In genomic region chr7:141934951-141935350, GRCm38 (mm10) we compare ENCODE assay signal across 16 mouse cellular contexts. TPM values are rescaled to one million over a fixed set of nuclear protein-coding genes. Genes with fewer than 3 reads are reported as not detected.
A peak's percentile ranks its signal among the peaks of the same experiment; 100 is the strongest.
DNase-seq lines count a peak whose midpoint lies in the region; ATAC-seq lines count a peak whose summit lies in the region.
"Had no signal": no experiment of that assay in that cellular context is flagged by ENCODE, and none has a peak within 500 bp of the region (broad histone marks: within the 10 kb centered on the region; RNA-seq: fewer than 3 reads in every experiment).

No protein-coding gene starts in this region.

- no peaks in the 10 kb centered on the region for H3K4me1 ChIP-seq in forebrain, embryonic 11.5 days (replicated peaks; ENCODE audit: control insufficient read depth, insufficient read depth, low read length)
- peaks cover 7% of the 10 kb centered on the region for H3K4me1 ChIP-seq in forebrain, embryonic 16.5 days (replicated peaks; ENCODE audit: control insufficient read depth, insufficient read depth, low read length)
- peaks cover 17% of the 10 kb centered on the region for H3K4me1 ChIP-seq in forebrain, embryonic 12.5 days
- peaks cover 12% of the 10 kb centered on the region for H3K4me1 ChIP-seq in hindbrain, embryonic 12.5 days
- peaks cover 10% of the 10 kb centered on the region for H3K4me1 ChIP-seq in midbrain, embryonic 14.5 days (ENCODE audit: control insufficient read depth, insufficient read depth, low read length)
- no peaks in the 10 kb centered on the region for H3K4me1 ChIP-seq in heart, embryonic 12.5 days (replicated peaks)
- H3K4me1 ChIP-seq: heart, embryonic 15.5 days; liver, embryonic 12.5 days had no signal

- DNase-seq in forebrain, embryonic 11.5 days (ENCODE audit: low spot score): no peak
- DNase-seq in midbrain, embryonic 14.5 days: no peak
- no peak for DNase-seq in adrenal gland, postnatal 14 days
- DNase-seq in right cerebral cortex, adult 2 months (ENCODE audit: low spot score in 2 of 2): no peak
- DNase-seq: kidney, adult 18-20 months; kidney, postnatal 10 days; lung, embryonic 14.5 days; thymus, postnatal 14 days had no signal

- no peak for ATAC-seq in forebrain, embryonic 11.5 days (replicated peaks; ENCODE audit: low FRiP score)
- ATAC-seq in forebrain, embryonic 16.5 days: no peak
- ATAC-seq in forebrain, embryonic 12.5 days (ENCODE audit: low FRiP score): no peak
- ATAC-seq in hindbrain, embryonic 12.5 days (ENCODE audit: low FRiP score): no peak
- ATAC-seq in midbrain, embryonic 14.5 days (ENCODE audit: low FRiP score, low TSS enrichment): no peak
- no peak for ATAC-seq in heart, embryonic 12.5 days (ENCODE audit: insufficient number of reproducible peaks, low FRiP score)
- ATAC-seq: liver, embryonic 12.5 days had no signal

- no peak overlapping the region for H3K4me2 ChIP-seq in forebrain, embryonic 11.5 days (ENCODE audit: low read depth, low read length, severe bottlenecking)
- no peak overlapping the region for H3K4me2 ChIP-seq in forebrain, embryonic 16.5 days (ENCODE audit: low read length)
- H3K4me2 ChIP-seq in forebrain, embryonic 12.5 days: no peak overlapping the region
- no peak overlapping the region for H3K4me2 ChIP-seq in hindbrain, embryonic 12.5 days (replicated peaks)
- no peak overlapping the region for H3K4me2 ChIP-seq in midbrain, embryonic 14.5 days (ENCODE audit: low read length)
- H3K4me2 ChIP-seq in heart, embryonic 12.5 days: no peak overlapping the region
- H3K4me2 ChIP-seq: heart, embryonic 15.5 days; liver, embryonic 12.5 days; lung, embryonic 14.5 days had no signal

- H3K4me3 ChIP-seq in forebrain, embryonic 11.5 days (ENCODE audit: low read depth, low read length): no peak overlapping the region
- no peak overlapping the region for H3K4me3 ChIP-seq in forebrain, embryonic 16.5 days (replicated peaks; ENCODE audit: low read length)
- H3K4me3 ChIP-seq in forebrain, embryonic 12.5 days (replicated peaks): no peak overlapping the region
- H3K4me3 ChIP-seq in hindbrain, embryonic 12.5 days: no peak overlapping the region
- no peak overlapping the region for H3K4me3 ChIP-seq in midbrain, embryonic 14.5 days (replicated peaks; ENCODE audit: low read depth, low read length)
- H3K4me3 ChIP-seq in heart, embryonic 12.5 days: no peak overlapping the region
- H3K4me3 ChIP-seq: heart, embryonic 15.5 days; liver, embryonic 12.5 days had no signal

- no peaks in the 10 kb centered on the region for H3K36me3 ChIP-seq in forebrain, embryonic 11.5 days (ENCODE audit: control insufficient read depth, insufficient read depth, low read length)
- no peaks in the 10 kb centered on the region for H3K36me3 ChIP-seq in forebrain, embryonic 16.5 days (ENCODE audit: control insufficient read depth, insufficient read depth)
- H3K36me3 ChIP-seq in forebrain, embryonic 12.5 days (replicated peaks): no peaks in the 10 kb centered on the region
- no peaks in the 10 kb centered on the region for H3K36me3 ChIP-seq in hindbrain, embryonic 12.5 days
- no peaks in the 10 kb centered on the region for H3K36me3 ChIP-seq in midbrain, embryonic 14.5 days (ENCODE audit: control insufficient read depth, insufficient read depth, low read length)
- no peaks in the 10 kb centered on the region for H3K36me3 ChIP-seq in heart, embryonic 12.5 days
- H3K36me3 ChIP-seq: heart, embryonic 15.5 days; liver, embryonic 12.5 days had no signal

- no peak overlapping the region for H3K9ac ChIP-seq in forebrain, embryonic 11.5 days (ENCODE audit: low read length)
- H3K9ac ChIP-seq in forebrain, embryonic 16.5 days (replicated peaks; ENCODE audit: low read depth, low read length): no peak overlapping the region
- no peak overlapping the region for H3K9ac ChIP-seq in forebrain, embryonic 12.5 days
- H3K9ac ChIP-seq in hindbrain, embryonic 12.5 days: no peak overlapping the region
- H3K9ac ChIP-seq in midbrain, embryonic 14.5 days (replicated peaks; ENCODE audit: low read length): no peak overlapping the region
- no peak overlapping the region for H3K9ac ChIP-seq in heart, embryonic 12.5 days
- H3K9ac ChIP-seq: heart, embryonic 15.5 days; liver, embryonic 12.5 days; lung, embryonic 14.5 days had no signal

- 91% methylated on average over 6 of the region's 6 CpGs for WGBS in forebrain, embryonic 11.5 days
- 96% methylated on average over 6 of the region's 6 CpGs for WGBS in forebrain, embryonic 16.5 days
- 88% methylated on average over 6 of the region's 6 CpGs for WGBS in forebrain, embryonic 12.5 days
- 70% methylated on average over 6 of the region's 6 CpGs for WGBS in hindbrain, embryonic 12.5 days
- 73% methylated on average over 6 of the region's 6 CpGs for WGBS in midbrain, embryonic 14.5 days
- 83% methylated on average over 6 of the region's 6 CpGs for WGBS in heart, embryonic 12.5 days

- peak overlapping the region; percentile 62 for H3K27ac ChIP-seq in forebrain, embryonic 11.5 days (ENCODE audit: low read depth, low read length)
- no peak overlapping the region for H3K27ac ChIP-seq in forebrain, embryonic 16.5 days (ENCODE audit: low read length)
- peak overlapping the region; percentile 71; the same call in 1 of the 2 replicates for H3K27ac ChIP-seq in forebrain, embryonic 12.5 days
- peak overlapping the region; percentile 81 for H3K27ac ChIP-seq in hindbrain, embryonic 12.5 days
- peak overlapping the region; percentile 79 for H3K27ac ChIP-seq in midbrain, embryonic 14.5 days (replicated peaks; ENCODE audit: low read depth, low read length)
- no peak overlapping the region for H3K27ac ChIP-seq in heart, embryonic 12.5 days (ENCODE audit: poor library complexity, severe bottlenecking)
- H3K27ac ChIP-seq: heart, embryonic 15.5 days; liver, embryonic 12.5 days; stomach, postnatal 0 days had no signal

- H3K9me3 ChIP-seq in forebrain, embryonic 11.5 days (ENCODE audit: control insufficient read depth, low read length): no peaks in the 10 kb centered on the region
- H3K9me3 ChIP-seq in forebrain, embryonic 16.5 days (ENCODE audit: control insufficient read depth, low read length): no peaks in the 10 kb centered on the region
- no peaks in the 10 kb centered on the region for H3K9me3 ChIP-seq in forebrain, embryonic 12.5 days
- no peaks in the 10 kb centered on the region for H3K9me3 ChIP-seq in hindbrain, embryonic 12.5 days (replicated peaks)
- no peaks in the 10 kb centered on the region for H3K9me3 ChIP-seq in midbrain, embryonic 14.5 days (ENCODE audit: control insufficient read depth, low read length)
- no peaks in the 10 kb centered on the region for H3K9me3 ChIP-seq in heart, embryonic 12.5 days (replicated peaks)
- H3K9me3 ChIP-seq: heart, embryonic 15.5 days; liver, embryonic 12.5 days had no signal

- H3K27me3 ChIP-seq in forebrain, embryonic 11.5 days (ENCODE audit: control insufficient read depth, insufficient read depth, low read length): no peaks in the 10 kb centered on the region
- H3K27me3 ChIP-seq in forebrain, embryonic 16.5 days (replicated peaks; ENCODE audit: control insufficient read depth, insufficient read depth, low read length): no peaks in the 10 kb centered on the region
- peaks cover 15% of the 10 kb centered on the region; the same call in 1 of the 2 replicates for H3K27me3 ChIP-seq in forebrain, embryonic 12.5 days
- H3K27me3 ChIP-seq in hindbrain, embryonic 12.5 days: no peaks in the 10 kb centered on the region; the same call in 1 of the 2 replicates
- no peaks in the 10 kb centered on the region for H3K27me3 ChIP-seq in midbrain, embryonic 14.5 days (ENCODE audit: control insufficient read depth, insufficient read depth, low read length)
- H3K27me3 ChIP-seq in heart, embryonic 12.5 days (replicated peaks): peaks cover 42% of the 10 kb centered on the region

RNA-seq across cellular contexts. Expression of gene Brsk2, which starts 14.6 kb away (rescaled TPM):
- 13.8 and 15.5 TPM in 2 replicates for polyA plus RNA-seq in forebrain, embryonic 11.5 days (2014; fragmentation: Nextera tagmentation; extraction: Ambion mirVana)
- 22.7 and 26.5 TPM in 2 replicates for polyA plus RNA-seq in forebrain, embryonic 16.5 days (2015; fragmentation: Nextera tagmentation; extraction: Ambion mirVana)
- 19.8 and 20.2 TPM in 2 replicates for polyA plus RNA-seq in forebrain, embryonic 12.5 days (2016; fragmentation: Nextera tagmentation; extraction: Ambion mirVana)
- polyA plus RNA-seq in hindbrain, embryonic 12.5 days (2016; fragmentation: Nextera tagmentation; extraction: Ambion mirVana): 15.9 and 18.6 TPM in 2 replicates
- polyA plus RNA-seq in midbrain, embryonic 14.5 days (2014; fragmentation: Nextera tagmentation; extraction: Ambion mirVana): 23.9 and 33.5 TPM in 2 replicates
- polyA plus RNA-seq in heart, embryonic 12.5 days (2016; fragmentation: Nextera tagmentation; extraction: Ambion mirVana): 0.40 TPM in 2 replicates
- 3.0 and 4.0 TPM in 2 replicates for total RNA-seq in adrenal gland, postnatal 14 days (2021)
- total RNA-seq: hematopoietic stem cell, adult 5-6 weeks had no signal

RNA-seq across cellular contexts. Expression of gene Tollip, which starts 16.6 kb away (rescaled TPM):
- polyA plus RNA-seq in forebrain, embryonic 11.5 days (2014; fragmentation: Nextera tagmentation; extraction: Ambion mirVana): 59.8 and 70.7 TPM in 2 replicates
- polyA plus RNA-seq in forebrain, embryonic 16.5 days (2015; fragmentation: Nextera tagmentation; extraction: Ambion mirVana): 96.0 and 101 TPM in 2 replicates
- 69.2 and 76.2 TPM in 2 replicates for polyA plus RNA-seq in forebrain, embryonic 12.5 days (2016; fragmentation: Nextera tagmentation; extraction: Ambion mirVana)
- polyA plus RNA-seq in hindbrain, embryonic 12.5 days (2016; fragmentation: Nextera tagmentation; extraction: Ambion mirVana): 65.1 and 67.3 TPM in 2 replicates
- polyA plus RNA-seq in midbrain, embryonic 14.5 days (2014; fragmentation: Nextera tagmentation; extraction: Ambion mirVana): 61.9 and 79.7 TPM in 2 replicates
- polyA plus RNA-seq in heart, embryonic 12.5 days (2016; fragmentation: Nextera tagmentation; extraction: Ambion mirVana): 41.1 and 41.3 TPM in 2 replicates
- total RNA-seq in adrenal gland, postnatal 14 days (2021): 47.8 and 52.5 TPM in 2 replicates

Comparison
In these comparisons a context has a peak if more than half of its experiments do, and no peak if none do; other contexts are left out.
1. H3K27ac ChIP-seq: peak in forebrain, embryonic 11.5 days (single experiment), forebrain, embryonic 12.5 days (single experiment), hindbrain, embryonic 12.5 days (single experiment) and midbrain, embryonic 14.5 days (single experiment); none in forebrain, embryonic 16.5 days (single experiment) and heart, embryonic 12.5 days (single experiment).
2. RNA of gene Brsk2, which starts 14.6 kb away (polyA plus RNA-seq): 22.7 to 26.5 TPM in forebrain, embryonic 16.5 days, 23.9 to 33.5 TPM in midbrain, embryonic 14.5 days, 19.8 to 20.2 TPM in forebrain, embryonic 12.5 days, 15.9 to 18.6 TPM in hindbrain, embryonic 12.5 days and 13.8 to 15.5 TPM in forebrain, embryonic 11.5 days; 0.40 TPM in heart, embryonic 12.5 days; every median in the first group is over 10 times any median in the second.